Mouse (Mus musculus): ENCODE measurements at regions not wholly inside any gene's neighbourhood (a gene's known extent, or its start where the extent isn't known, plus 50 kb on each side); places are given as distances from the start of the nearest gene placed in this dataset.

DNA sequence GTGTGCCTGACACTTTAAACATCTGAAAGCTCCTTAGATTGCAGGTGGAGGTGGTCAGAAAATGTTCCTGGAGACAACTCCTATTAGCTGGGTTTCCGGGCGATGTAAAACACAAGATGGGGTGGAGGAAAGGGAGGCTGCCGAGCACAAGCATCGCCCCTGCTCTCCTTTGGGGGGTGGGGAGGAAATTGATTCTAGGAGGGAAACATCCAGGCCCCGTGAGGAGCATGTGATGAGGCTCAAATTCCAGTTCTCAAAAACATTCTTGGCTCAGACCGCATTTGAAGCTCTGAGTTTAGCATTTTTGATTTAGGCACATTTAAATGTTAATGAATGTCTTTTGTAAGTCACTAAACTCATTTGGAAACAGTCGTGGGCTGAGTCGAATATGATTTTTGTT lies 105.5 kb downstream of the Rpl14 start:
- DNase-seq (ENCODE audit: low spot score), result no peak

DNA sequence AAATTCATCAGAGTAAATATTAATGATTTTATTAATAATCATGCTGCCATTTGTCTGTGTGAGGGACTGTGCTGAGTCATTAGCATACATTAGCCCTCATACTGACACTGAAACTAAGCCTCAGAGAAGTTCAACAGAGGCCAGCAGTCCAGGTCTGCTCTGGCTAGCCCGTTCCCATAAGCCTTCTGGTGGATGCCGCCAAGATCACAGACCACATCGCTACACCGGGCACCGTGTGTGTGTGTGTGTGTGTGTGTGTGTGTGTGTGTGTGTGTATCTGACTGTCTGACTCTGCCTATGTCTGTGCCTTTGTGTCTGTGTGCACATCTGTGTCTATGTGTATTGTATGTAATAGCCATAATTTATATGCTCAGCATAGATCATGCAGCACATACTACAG lies 106.0 kb downstream of the Rpl14 start:
- no peak for DNase-seq (ENCODE audit: low spot score)

DNA sequence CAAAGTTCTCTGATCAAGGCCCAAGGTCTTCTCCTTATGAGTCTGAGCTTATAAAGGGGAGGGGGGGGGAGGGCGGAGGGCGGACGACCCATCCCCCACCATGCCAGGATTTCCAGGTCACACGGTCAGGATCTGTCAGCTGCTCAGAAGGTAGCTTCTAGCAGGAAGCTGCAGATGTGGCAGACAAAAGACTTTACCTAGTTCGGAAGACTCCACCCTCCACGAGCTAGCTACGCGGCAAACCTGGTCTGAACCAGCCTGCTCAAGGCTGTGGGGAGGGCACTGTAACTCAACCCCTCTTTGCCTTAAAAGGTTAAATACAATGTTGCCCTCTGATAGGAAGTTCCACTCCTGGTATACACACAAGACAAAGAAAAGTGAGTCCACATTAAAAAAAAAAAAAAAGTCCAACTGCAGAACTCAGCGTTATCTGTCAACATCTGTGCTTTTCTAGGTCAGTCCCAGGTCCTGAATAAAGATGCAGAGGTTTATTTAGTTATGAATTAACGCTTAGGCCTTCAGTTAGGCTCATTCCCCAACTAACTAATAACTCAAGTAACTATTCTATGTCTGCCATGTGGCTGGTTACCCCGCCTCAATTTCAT lies 108.7 kb downstream of the Rpl14 start:
- no peak for DNase-seq (ENCODE audit: low spot score)

DNA sequence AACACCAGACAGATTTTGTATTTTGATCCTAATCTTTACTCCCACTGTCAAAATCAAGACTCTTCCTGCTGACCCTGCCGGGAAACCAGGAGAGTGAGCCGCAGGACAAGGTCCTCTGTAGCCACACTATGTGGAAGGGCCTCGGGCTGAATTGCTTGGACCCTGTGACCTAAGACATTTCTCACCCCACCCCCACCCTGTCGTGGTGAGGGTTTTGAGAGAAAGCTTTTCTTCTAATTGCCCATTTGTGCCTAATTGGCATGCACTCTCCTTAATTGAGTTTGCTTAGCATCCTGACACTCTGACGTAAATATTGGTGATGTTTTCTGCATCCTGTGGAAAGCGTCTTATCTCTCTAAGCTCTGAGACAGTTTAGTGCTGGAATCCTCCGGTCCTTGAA lies 110.2 kb downstream of the Rpl14 start:
- DNase-seq (ENCODE audit: low spot score), result no peak

DNA sequence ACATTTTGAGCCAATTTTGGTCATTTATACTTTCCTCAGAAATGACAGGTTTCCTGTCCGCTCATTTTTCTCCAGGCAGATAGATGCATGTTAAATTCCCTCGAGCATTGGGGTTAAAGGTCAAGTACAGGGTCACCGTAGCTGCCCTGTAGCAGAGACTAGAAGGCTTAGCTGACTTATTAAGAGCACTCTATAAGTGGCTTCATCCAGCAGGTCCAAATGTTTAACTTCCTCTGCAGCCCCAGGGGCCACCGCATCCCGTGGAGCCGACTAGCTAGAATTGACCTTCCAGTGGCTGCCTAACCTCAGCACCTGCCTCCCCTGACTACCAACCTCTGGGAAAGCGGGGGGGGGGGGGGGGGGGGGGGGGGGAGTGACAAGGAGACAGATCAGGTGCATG lies 114.7 kb downstream of the Rpl14 start:
- DNase-seq (ENCODE audit: low spot score), result no peak

DNA sequence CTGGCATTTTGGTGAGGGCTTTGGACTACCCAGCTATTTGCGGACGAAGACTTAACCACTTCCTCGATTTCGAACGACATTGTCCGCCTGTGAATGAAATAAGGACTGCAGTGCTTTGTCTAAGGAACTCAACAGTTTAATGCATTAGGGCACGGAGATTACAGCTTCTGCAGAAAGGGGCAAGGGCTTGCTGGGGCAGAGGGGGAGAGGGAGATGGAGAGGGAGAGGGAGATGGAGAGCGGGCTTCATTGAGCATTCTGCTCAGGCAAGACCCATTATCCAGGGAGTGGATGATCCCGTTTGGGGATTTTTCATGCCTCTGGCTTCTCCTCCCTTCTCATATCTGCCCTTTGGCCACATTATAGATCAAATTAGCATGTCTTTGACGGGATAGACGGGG lies 117.8 kb downstream of the Rpl14 start:
- no peak for DNase-seq (ENCODE audit: low spot score)

DNA sequence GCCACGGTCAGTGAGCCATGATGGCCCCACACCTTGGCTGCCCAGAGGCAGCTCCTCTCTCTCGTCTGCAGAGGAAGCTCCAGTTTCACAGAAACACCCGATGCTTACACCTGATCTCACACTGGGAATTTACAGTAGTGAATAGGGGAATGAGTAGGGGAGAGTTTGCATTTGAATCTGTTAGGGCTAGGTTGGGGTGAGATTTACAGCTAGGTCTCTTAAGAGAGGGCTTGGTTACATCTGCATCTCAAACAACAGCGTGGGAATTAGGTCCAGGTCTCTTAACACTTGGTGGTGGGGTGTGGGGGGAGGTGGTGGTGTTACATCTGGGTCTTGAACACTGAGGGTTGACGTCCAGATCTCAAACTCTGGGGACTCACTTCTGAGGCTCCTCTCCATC lies 119.3 kb downstream of the Rpl14 start:
- no peak for DNase-seq (ENCODE audit: low spot score)

DNA sequence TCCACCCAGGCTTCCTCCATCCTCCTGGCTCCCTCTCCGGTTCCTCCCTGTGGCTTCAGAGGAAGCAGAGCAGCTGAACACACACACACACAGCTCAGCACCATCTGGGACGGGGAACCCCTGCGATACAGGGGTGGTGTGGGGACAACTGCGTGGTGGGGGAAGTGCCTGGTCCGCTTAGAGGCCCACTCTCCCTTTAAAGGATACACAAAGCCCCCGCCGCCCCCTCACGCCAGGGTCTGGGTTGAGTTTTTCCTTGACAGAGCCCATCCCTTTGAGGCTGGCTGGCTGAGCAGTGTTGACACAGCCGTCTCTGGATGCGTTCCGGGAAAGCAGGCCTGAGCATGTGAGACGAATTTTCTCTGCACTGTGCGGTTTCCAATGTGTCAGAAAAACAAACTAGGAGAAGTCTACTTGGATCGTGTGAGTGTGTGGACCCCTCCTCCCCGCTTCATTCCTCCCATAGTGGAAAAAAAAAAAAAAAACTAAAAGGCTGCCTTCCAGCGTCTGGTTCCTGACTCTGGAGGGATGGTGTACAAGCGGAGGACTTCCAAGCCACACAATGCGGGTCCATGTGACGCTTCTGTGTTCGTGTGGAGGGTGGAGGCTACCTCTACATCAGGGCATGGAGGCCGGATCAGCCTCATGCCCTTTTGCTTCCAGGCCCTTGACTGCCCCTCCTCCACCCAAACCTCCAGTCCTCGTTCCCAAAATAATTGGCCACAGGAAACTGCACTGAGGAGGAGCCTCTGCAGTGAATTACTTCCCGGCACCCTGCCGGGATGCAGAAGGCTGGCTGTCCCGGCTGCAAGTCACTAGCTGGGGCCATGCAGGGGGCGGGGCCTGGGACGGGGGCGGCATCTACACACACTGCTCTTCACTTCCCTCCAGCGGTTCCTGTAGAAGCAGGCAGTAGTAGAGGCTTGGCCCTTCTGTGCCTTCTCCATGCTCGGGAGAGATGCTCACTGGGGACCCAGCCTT lies 120.0 kb downstream of the Rpl14 start:
- DNase-seq (ENCODE audit: low spot score), result peak; percentile 50

DNA sequence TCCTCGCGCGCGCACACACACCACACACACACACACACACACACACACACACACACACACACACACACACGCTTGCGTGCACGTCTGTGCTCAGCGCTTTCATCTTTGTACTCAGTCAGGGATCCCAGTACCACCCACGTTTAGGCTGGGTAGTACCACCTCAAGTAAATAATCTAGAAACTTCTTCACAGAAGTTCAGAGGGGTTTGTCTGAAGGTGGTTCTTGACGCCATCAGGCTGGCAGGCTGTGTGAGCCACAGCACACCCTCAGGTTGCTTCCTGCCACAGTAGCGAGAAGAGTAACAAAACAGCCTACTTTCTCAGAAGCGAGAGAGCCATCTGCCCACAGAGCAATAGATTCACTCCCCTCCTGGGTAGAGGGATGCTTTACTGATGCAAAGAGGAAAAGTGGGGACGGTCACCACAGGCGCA lies 120.7 kb downstream of the Rpl14 start:
- DNase-seq (ENCODE audit: low spot score), result no peak

DNA sequence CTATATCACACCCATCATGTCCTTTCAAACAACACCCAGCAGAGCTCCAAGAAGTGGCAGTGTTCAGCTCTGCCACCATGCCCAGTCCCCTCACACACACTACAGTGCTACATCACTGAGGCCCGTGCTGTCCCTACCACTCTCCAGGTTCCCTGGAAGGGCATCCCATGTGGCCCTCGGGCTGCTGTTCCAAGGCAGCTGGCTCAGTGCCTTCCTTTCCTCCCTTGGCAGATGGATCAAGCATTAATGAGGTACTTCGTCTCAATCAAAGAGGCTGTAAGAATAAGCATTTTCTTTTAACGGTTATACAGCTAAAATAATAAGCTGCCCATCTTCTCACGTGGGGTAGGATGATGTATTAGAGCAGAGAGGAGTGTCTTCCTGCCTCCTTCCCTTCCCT lies 123.2 kb downstream of the Rpl14 start:
- no peak for DNase-seq (ENCODE audit: low spot score)

DNA sequence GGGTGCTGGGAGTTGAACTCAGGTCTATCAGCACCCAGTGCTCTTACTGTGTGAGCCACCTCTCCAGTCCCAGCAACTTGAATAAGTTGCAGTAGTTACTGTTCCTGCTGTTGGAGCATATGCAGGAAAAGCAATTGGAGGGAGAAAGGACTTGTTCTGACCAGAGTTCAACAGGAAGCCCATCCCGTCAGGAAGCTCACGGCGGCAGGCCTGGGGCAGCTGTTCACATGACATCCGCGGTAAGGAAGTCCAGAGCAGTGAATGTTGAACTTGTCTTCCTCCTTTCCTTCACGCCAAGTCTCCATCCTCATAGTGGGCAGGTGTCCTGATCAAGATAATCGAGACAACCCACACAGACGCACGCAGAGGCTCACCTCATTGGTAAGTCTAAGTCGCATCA lies 124.7 kb downstream of the Rpl14 start:
- DNase-seq (ENCODE audit: low spot score), result no peak

DNA sequence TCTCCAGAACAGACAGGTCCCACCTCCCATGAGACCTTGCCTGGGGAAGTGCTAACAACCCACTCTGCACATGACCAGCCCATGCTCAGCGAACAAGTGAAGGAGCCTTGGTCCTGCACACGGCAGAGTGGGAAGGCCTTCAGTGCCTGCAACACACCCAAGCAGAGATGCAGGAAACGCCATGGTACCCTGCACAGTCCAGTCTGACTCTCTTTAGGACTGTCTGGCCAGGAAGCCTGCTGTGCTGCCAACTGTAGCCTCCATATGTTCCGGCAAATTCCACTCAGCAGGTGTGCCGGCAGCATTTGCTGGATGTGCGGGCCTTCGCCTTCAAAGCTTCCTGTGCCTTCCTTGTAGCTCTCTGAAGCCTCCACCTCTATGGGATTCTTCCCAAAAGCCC lies 126.5 kb downstream of the Rpl14 start:
- DNase-seq (ENCODE audit: low spot score), result no peak

DNA sequence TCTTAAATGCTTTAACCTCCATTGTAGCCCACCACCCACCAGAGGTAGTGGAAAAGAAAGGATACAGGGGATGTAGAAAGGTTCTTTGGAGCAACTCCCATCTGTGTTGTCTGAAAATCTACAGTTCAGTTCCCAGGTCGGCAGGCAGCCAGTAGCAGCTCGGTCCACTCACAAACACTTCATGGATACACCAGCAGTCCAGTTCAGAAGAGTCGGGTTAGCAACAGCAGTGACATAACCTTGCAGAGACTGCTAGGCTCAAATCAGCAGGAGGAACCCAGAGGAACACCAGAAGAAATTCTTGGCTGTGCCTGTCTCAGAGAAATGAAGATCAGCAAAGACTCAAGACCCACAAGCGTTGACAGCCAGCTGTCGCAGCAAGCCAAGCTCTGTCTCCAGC lies 128.5 kb downstream of the Rpl14 start:
- DNase-seq (ENCODE audit: low spot score), result no peak

DNA sequence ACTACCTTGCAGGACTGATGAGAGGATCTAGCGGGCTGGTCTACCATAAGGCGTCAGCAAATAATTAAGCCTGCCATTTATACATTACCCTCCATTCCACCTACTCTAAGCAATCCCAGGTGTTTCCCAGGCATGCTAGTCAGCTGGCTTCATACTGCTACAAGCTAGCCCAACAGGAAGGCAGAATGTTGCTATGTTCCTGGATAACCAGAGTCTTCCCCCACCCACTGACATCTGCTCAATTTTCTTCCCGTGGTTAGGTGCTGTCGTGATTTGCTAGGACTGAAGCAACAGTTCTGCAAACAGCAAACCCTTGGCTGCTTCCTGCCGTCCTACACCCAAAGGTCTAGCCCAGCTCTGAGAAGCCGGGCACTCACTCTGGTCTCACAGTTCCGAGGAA lies 131.6 kb downstream of the Rpl14 start:
- no peak for DNase-seq (ENCODE audit: low spot score)

DNA sequence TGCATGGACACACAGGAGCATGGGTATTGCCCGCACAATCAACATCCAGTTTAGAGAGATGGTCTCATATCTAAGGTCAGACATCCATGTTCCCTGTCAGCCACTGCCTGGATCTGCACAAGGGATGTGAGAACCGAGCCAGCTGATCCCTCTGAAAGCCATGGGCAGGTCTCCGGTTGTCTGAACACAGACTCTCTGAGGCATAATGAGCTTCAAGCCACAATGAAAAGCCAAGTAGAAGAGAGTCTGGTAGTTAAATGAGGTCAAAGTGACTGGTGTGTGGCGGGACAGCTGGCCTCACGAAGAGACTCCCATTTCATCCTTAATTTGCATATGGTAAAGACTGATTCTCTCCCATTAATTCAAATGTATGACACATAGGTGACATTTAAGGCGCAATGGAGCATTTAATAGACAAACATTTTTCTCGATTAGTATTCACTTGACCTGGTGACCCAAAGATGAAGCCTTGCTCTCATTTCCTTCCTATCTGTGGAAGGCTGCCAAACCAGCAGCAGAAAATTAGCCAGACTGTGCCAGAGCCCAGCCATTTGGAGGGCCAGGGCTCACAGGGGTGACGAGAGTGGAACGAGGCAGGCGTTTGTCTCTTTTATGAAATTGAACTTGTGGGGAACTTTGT lies 132.2 kb downstream of the Rpl14 start:
- DNase-seq (ENCODE audit: low spot score), result no peak

DNA sequence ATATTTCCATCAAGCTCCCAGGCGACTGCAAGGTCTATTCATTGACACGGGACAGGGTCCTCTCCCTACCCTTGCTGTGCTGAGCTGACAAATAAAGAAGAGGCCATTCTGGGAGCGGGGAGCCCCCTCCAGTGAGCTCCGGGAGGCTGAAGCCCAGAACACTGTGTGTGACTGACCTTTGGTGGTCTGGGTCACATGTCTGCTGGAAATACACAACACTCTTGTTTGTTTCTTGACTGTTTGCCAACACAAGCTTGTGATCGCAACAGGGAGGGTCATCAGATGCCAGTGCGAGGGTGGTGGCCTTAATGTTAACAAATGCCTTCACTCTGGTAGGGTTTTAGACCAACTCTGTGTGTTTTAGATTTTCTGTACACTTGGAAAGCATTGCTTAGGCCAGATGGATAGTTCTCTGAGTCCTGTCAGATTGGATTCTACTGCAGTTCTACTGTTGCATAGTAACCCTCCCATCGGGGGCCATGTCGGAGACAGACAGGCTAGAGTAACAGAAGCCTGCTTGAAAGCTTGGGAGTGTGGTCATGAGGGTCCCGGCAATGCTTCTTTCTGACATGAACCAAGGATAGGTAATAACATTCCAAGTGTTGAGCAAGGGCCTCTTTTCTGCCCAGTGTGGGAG lies 135.4 kb downstream of the Rpl14 start:
- DNase-seq (ENCODE audit: low spot score), result no peak

DNA sequence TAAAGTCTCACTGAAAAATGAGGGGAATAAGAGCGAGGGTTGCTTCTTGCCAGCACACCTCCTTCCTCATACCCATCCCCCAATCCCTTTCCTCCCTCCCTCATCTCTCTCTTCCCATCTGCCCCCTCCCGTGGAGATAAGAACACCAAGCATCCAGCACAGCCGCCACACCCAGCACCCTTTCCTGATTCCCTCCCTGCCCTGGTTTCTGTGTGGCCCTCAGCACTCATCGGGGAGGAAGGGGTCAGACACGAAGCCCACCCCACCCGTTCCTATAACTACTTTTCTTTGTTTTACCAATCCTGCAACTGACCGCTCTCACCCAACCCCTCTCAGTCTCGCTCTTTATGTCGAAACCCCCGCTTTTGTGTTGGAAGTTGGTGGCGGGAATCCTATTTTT lies 137.3 kb downstream of the Rpl14 start:
- no peak for DNase-seq (ENCODE audit: low spot score)

DNA sequence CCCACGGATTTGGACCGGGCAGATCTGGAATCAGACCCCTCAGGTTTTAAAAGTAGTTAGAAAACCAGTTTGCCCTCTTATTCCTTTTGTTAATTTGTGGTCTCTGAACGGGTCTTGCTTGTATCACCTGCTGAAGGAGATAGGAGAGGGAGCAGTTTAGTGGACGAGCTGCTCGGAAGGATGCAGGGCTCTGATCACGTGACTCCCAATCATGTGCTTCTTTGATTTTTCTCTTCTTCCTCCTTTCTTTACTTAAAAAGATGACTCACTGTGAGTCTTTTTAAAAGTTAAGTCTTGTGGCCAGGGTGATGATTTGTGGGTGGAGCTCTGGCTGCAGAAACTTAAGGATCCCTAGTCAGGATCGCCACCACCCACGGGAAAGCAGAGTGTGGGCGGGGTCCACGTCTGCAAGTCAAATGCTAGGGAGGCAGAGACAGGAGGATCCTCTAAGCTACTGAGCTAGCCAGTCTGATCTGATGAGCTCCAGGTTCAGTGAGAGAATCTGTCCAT lies 138.0 kb downstream of the Rpl14 start:
- DNase-seq (ENCODE audit: low spot score), result no peak

DNA sequence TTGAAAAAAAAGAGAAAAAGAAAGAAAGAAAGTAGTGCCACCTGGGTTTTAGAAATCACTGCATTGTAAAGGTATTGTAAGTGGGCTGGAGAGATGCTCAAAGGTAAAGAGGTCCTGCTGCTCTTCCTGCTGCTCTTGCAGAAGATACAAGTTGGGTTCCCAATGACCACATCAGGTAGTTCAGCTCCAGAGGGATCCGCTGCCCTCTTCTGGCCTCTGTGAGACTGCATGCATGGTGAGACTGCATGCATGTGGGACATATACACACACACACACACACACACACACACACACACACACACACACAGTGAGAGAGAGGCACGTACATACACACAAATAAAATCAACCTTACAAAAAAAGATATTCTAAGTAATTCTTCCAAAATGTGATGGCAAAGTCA lies 141.7 kb downstream of the Rpl14 start:
- no peak for DNase-seq (ENCODE audit: low spot score)

DNA sequence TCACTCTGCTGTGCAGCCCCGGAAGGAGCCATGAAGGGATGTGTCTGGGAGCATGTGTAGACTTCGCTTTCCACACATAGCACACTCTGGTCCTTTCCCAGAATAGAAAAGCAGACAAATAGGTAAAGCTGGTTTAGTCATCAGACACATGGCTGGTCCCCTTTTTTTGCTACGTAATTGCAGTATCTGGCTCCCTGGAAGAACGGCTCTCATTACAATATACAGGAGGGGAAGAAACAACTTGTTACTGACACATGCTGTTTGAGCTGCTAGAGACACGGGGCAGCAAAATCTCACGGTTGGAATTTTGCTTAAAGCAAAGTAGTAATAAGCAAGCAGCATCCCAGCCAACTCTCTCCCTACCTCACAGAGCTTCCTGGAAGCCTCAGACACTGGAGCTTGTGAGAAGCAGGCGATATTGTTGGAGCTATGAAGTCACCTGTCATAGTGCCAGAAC lies 144.4 kb downstream of the Rpl14 start:
- no peak for DNase-seq (ENCODE audit: low spot score)

DNA sequence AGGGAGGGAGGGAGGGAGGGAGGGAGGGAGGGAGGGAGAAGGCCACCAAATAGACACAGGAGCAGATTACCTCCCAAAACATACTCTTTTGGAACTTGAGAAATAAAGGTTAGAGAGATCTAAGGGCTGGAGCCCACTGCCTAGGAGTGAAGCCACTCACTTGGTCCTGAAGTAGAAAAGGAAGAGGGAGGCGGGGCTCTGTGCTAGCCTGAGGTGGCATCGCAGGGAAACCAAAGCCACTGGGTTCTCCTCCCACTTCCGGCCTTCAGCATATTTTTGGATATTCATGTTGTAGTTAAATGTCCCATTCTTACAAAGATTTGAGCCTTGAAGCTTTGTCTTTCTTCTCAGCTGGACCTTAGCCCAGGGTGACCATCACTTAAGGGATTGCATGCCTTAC lies 147.6 kb downstream of the Rpl14 start:
- DNase-seq (ENCODE audit: low spot score), result no peak

DNA sequence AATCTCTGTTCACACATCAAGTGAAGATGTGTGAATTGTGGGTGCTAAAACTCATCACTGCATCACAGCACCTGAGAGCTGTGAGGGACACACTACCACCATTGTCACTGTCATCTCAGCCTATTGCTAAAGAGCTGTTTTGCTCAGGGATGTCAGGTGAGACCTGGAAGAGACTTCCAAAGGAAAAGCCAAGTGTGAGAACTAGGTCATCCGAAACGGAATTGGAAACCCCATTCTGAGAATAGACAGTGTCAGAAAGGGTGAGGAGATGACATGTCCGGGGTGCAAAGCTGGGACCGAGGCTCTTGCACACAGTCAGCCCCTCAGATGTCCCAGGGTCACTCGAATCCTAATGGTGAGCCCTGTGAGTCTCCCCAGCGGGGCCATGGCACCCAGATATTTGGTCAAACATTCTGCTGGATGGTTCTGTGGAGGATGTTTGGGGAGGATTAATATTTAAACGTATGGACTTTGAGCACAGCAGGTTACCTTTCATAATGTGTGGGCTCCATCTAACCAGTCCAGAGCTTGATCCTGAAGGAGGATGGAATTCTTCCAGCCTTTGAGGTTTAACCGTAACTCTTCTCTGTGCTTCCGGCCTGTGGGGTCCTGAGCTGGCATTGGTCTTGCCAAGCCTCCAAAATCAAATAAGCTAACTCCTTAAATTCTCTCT lies 150.3 kb downstream of the Rpl14 start:
- no peak for DNase-seq (ENCODE audit: low spot score)

All from urinary bladder, adult 2 months (tissue).